Mouse (Mus musculus) naive thymus-derived CD4-positive, alpha-beta T cell, adult 5 months (primary cell): Measurements from ENCODE around the gene Aldh3b2. TPM values are rescaled to one million over a fixed set of nuclear protein-coding genes. Genes with fewer than 3 reads are reported as not detected.

Experiments used
- polyA plus RNA-seq: library from polyadenylated mRNA; unstranded; fragments of 100-300 nt; shearing (Covaris generic); gene quantifications from one replicate; pipeline ENCODE4 v1.2.1, GENCODE M21; 2017

Aldh3b2 gene
- polyA plus RNA-seq, result not detected

DNA sequence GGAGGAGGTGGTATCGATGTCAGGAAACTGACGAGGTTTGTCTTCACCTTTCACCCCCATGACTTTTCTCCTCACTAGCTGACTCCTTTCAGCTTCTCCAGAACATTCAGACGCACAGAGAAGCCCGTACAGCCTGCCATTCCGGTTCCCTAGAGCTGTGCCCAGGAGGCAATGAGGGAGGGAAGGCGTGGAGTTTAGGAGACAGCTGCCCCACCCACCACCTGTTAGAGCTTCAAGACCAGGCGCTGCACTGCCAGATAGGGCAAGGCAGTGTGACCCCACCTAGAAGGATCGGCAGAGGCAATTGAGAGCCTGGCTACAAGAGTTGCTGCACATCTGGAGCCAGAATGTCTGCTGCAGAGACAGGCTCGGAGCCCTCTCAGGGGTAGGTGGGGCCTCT lies at the start of gene Aldh3b2:
Aldh3b2 (plus strand) TSS at position 100 of the 400 bp plus-strand sequence.

DNA sequence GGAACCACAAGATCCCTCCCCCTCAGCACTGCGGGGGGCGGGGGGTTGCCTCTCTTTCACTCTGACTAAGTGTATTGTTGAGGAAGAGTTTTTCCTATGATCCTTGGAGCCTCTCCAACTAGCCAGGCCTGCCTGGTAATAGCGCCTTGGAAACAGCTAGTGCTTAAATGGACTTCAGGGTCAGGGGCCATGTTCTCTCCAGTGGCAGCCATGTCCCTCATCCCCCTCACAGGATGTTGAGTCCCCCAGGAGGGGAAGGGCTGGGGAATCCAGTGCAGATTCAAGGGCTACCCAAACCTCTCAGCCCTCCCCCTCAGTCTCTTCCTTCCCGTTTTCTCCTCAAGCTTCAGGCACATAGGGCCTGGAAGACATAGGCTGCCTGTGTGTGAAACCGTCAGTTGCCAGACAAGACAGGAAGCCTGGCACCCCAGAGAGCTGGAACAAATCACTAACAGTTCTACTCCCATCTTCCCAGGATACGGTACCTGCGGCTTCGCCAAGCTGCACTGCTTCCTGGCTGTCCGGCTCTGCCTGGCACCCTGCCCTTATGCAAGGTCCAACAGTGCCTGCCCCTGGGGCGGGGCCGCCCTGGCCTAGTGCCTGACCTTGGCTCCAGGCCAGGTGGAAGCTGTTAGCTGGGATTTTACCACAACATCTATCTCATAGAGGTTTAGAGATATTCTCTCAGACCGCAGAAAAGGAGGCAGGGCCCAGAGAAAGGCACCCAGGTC lies 42.8 kb upstream of the Aldh3b2 start, which contains the start of gene Aldh3b1:
Aldh3b1 (minus strand) TSS at position 598 of the 731 bp plus-strand sequence.

DNA sequence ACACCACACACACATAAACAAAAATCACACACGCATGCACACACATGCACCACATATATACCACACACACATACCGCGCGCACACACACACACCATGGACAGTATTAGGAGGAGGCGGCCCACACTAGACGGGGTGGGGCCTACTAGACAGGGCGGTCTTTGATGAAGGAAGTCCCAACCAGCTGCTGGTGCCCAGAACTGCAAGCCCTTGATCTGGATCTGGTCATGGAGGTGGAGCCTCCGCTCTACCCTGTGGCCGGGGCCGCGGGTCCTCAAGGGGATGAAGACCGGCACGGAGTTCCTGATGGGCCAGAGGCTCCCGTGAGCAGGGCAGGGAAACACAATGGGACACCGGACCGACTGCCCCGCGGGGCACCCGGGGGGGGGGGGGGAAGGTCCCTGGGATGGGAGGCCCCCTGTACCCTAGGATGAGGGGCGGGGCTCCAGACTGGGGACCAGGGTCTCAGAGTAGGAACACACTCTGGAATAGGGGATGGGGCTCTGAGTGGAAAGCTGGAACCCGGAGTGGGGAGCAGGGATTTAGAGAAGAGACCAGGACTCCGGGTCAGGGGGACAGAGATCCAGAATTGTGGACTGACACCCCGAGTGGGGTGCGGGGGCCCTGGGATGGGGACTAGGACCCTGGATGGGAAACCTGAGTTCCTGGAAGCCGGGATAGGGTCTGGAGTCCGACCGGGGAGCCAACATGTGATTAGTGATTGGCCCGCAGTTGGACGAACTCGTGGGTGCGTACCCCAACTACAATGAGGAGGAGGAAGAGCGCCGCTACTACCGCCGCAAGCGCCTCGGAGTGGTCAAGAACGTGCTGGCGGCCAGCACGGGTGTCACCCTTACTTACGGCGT lies 36.9 kb upstream of the Aldh3b2 start, which contains the start of gene Unc93b1:
Unc93b1 (plus strand) TSS at position 155 of the 864 bp plus-strand sequence.

DNA sequence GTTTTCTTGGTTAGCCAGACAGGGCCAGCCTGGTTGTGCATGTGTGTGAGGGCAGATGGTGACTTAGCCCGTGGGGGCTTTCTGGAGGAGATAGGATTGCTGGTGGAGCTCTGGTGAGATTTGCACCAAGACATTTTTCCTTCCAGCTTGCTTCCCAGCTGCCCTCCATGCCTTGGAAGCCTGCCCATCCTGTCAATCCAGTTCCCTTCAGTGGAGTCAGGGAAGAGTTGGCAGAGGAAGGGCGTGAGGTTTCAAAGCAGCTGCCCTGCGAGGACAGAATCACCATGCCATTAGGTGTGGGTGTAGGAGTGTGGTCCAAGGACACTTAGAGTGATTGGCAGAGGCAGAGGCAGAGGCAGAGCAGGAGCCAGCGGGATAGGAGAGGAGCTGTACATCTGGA lies 13.7 kb upstream of the Aldh3b2 start, which contains the start of gene Aldh3b3:
Aldh3b3 (plus strand) TSS at position 176 of the 400 bp plus-strand sequence.

DNA sequence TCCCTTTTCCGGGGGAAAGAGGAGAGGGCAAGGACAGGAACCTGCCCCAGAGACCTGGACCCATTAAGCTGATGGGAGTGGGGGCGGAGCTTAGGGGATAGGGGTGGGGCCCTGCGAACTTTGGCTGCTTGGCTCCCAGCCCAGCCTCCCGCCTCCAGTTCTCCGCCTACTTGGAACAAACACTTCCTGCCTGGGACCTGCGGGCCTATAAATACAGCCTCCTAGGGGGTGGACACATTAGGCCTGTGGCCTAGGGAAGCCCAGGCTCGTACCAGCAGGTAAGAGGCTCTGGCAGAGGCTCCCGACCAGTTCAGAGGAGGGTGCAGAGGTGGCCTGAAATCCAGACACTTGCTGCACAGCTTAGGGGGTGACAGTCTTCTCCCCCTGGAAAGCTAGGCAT lies 14.2 kb downstream of the Aldh3b2 start, which contains the start of gene Acy3:
Acy3 (plus strand) TSS at position 237 of the 400 bp plus-strand sequence.

DNA sequence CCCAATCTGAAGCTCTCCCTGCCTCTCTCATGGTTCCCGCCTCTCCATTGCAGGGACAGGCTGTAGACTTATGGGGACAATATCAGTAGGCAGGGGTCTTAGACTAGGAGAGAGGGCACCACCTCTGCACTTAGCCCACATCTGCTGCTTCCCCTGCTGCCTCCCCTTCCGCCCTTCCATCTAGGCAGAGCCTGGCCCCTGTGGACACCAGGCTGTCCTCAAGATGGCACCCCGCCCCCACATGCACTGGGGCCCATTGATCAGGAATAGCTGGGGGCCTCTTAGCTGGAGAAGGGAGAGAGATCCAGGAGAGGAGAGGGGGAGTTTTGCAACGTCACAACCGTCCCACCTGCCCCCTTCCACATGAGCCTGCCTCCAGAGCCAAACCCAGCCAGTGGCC lies 20.3 kb downstream of the Aldh3b2 start, which contains the start of gene Tbx10:
Tbx10 (plus strand) TSS at position 337 of the 400 bp plus-strand sequence.

DNA sequence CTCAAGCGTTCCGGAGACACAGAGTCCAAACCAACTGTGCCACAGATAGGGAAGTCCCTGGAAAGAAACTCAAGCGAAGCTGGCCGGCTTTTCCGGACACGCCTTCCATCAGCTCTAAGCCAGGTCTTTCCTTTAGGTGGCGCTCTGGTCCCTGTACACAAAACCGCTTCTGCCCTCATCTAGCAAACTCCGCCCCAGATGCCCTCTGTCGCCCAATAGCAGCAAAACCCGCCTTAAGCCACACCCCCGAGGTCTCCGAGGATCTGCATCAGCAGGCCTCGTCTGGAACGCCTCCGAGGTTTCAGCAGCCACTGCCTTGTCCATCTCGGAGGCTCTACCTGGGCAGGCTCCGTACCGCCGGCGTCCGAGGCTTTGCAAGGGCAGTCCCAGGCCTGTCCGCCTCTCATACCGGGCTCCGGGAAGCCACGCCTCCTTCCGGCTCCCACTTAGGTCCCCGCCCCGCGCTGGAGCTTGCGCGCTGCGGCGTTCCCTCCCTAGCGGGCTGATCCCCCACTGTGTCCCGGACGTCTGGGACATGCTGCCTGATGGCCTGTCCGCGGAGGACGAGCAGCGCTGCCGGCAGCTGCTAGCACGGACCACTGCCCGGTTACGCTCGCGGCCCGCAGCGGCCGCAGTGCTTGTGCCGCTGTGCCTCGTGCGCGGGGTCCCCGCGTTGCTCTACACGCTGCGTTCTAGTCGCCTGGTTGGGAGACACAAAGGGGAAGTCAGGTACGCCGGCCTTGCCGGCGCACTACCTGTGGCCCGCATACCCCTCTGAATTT lies 28.2 kb downstream of the Aldh3b2 start, which contains the start of the genes Nudt8 and Gm49405:
Nudt8 (plus strand) TSS at position 462 of the 782 bp plus-strand sequence.
Gm49405 (plus strand) TSS at position 508 of the 782 bp plus-strand sequence.

DNA sequence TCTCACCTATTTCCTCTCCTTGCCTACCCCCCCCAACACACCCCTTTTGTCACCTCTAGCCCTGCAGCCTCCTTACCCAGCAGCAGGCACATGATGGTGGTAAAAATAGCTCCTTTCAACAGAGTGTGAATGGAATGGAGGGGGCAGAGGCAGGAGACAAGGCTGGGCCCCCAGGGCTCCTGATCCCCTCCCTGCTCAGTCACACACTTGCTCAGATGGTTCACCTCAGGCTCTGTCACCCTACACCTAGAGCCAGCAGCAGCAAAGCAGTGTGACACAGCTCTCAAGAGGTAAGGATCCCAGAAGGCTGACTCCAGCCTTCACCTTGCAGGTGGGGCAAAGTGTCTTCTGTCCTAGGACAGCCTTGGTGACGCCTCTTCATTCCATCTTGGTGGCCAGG lies 31.0 kb downstream of the Aldh3b2 start, which contains the start of gene Doc2g:
Doc2g (plus strand) TSS at position 202 of the 400 bp plus-strand sequence.

DNA sequence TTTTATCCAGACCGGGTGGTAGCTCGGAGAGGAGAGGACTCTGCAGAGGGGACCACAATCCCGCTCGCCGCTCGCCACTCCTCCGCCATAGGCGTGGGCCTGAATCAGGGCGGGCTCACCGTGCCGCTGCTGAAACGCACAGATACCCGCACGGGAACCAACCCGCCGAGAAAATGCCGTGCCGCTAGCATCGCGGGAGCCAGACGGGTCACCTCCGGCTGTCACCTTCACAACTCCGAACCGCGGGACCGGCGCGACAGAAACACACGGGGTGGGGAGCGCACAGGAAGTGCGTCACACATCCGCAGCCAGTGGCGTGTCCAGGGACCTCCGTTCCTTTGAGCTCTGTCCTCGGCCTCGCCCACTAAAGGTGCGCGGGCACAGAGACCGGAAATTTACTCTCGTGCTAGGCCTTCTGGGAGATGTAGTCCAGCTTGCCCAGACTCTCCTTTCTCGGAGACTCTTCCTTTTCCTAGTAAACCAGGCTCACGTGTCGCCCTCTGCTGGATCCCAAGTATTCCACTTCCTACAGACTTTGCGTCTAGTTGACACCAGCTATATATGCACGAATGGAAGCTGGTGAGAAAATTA lies 40.4 kb downstream of the Aldh3b2 start, which contains the start of gene Ndufv1:
Ndufv1 (minus strand) TSS at position 375 of the 591 bp plus-strand sequence.

Other genes with a start within 250 kb of the Aldh3b2 start
- 113 TPM for gene Kmt5b, start 204.9 kb upstream of the Aldh3b2 start, polyA plus RNA-seq
- 56.2 TPM for gene Chka, start 120.6 kb upstream of the Aldh3b2 start, polyA plus RNA-seq
- 54.4 TPM for gene Tcirg1, start 65.2 kb upstream of the Aldh3b2 start, polyA plus RNA-seq
- 91.3 TPM for gene Ndufs8, start 59.6 kb upstream of the Aldh3b2 start, polyA plus RNA-seq
- not detected for gene Aldh3b1, start 42.5 kb upstream of the Aldh3b2 start, polyA plus RNA-seq
- 7.5 TPM for gene Unc93b1, start 37.1 kb upstream of the Aldh3b2 start, polyA plus RNA-seq
- gene Aldh3b3, start 13.7 kb upstream of the Aldh3b2 start, polyA plus RNA-seq, result not detected
- gene Acy3, start 14.2 kb downstream of the Aldh3b2 start, polyA plus RNA-seq, result not detected
- not detected for gene Tbx10, start 20.4 kb downstream of the Aldh3b2 start, polyA plus RNA-seq
- gene Nudt8, start 28.3 kb downstream of the Aldh3b2 start, polyA plus RNA-seq, result 14.6 TPM
- 2.4 TPM for gene Gm49405, start 28.3 kb downstream of the Aldh3b2 start, polyA plus RNA-seq
- 3.3 TPM for gene Doc2g, start 31.0 kb downstream of the Aldh3b2 start, polyA plus RNA-seq
- gene Ndufv1, start 40.5 kb downstream of the Aldh3b2 start, polyA plus RNA-seq, result 141 TPM
- gene Gstp1, start 65.7 kb downstream of the Aldh3b2 start, polyA plus RNA-seq, result 324 TPM
- gene Gstp2, start 73.7 kb downstream of the Aldh3b2 start, polyA plus RNA-seq, result 0.68 TPM
- gene Gstp3, start 87.2 kb downstream of the Aldh3b2 start, polyA plus RNA-seq, result 51.2 TPM
- gene Cabp2, start 109.2 kb downstream of the Aldh3b2 start, polyA plus RNA-seq, result not detected
- 471 TPM for gene Cdk2ap2, start 124.9 kb downstream of the Aldh3b2 start, polyA plus RNA-seq
- gene Pitpnm1, start 127.7 kb downstream of the Aldh3b2 start, polyA plus RNA-seq, result 270 TPM
- gene Aip, start 153.5 kb downstream of the Aldh3b2 start, polyA plus RNA-seq, result 197 TPM
- 0.11 TPM for gene Gpr152, start 167.5 kb downstream of the Aldh3b2 start, polyA plus RNA-seq
- not detected for gene Cabp4, start 171.7 kb downstream of the Aldh3b2 start, polyA plus RNA-seq
- gene Coro1b, start 176.3 kb downstream of the Aldh3b2 start, polyA plus RNA-seq, result 183 TPM
- gene Ptprcap, start 181.3 kb downstream of the Aldh3b2 start, polyA plus RNA-seq, result 239 TPM
- gene Rps6kb2, start 191.0 kb downstream of the Aldh3b2 start, polyA plus RNA-seq, result 50.3 TPM
- gene Carns1, start 203.2 kb downstream of the Aldh3b2 start, polyA plus RNA-seq, result 45.8 TPM
- 455 TPM for gene Tbc1d10c, start 219.0 kb downstream of the Aldh3b2 start, polyA plus RNA-seq
- gene Ppp1ca, start 219.7 kb downstream of the Aldh3b2 start, polyA plus RNA-seq, result 718 TPM
- gene Rad9a, start 229.3 kb downstream of the Aldh3b2 start, polyA plus RNA-seq, result 37.1 TPM
- 49.3 TPM for gene Clcf1, start 241.9 kb downstream of the Aldh3b2 start, polyA plus RNA-seq
- not detected for gene AC109138.7, start 242.0 kb downstream of the Aldh3b2 start, polyA plus RNA-seq